Mouse (Mus musculus) cortical plate, adult 2 months (tissue): ENCODE results near the gene Olfr1313. TPM values are rescaled to one million over a fixed set of nuclear protein-coding genes. Genes with fewer than 3 reads are reported as not detected.
"Not testable (repeated sequence)": the region's sequence is repeated elsewhere in the genome, so short reads cannot be mapped to it uniquely, and the experiment has no call there.

Experiments used
- H3K27ac ChIP-seq: fragments of 200-500 bp; 2 replicates; pipeline ENCODE4 v1.5.1; 2012; ENCODE audit warnings: low read length, control low read depth, inconsistent platforms; ENCODE audit not compliant: insufficient read depth
- H3K4me1 ChIP-seq: fragments of 200-500 bp; 2 replicates; pipeline ENCODE4 v1.6.1; 2011; ENCODE audit warnings: low read length; ENCODE audit not compliant: control insufficient read depth, insufficient read depth
- H3K4me3 ChIP-seq: fragments of 200-500 bp; 2 replicates; pipeline ENCODE4 v1.5.1; 2011; ENCODE audit warnings: mild to moderate bottlenecking, low read length, control low read depth; ENCODE audit not compliant: insufficient read depth
- CTCF ChIP-seq: fragments of 200-500 bp; IDR thresholded peaks from 2 replicates; pipeline ENCODE4 v1.5.1; 2011; ENCODE audit warnings: mild to moderate bottlenecking, control low read depth, low read length; ENCODE audit not compliant: insufficient read depth; ENCODE audit errors: extremely low read depth
- POLR2A ChIP-seq: fragments of 200-500 bp; IDR thresholded peaks from 2 replicates; pipeline ENCODE4 v1.6.1; 2011; ENCODE audit warnings: mild to moderate bottlenecking, low read length, control low read depth; ENCODE audit not compliant: insufficient read depth; ENCODE audit errors: extremely low read depth
- polyA plus RNA-seq: library from polyadenylated mRNA; depleted of rRNA; stranded (reverse); fragments of >200 nt; gene quantifications from 2 replicates; pipeline ENCODE4 v1.2.3, GENCODE M21; 2012; rRNA removed

Olfr1313 gene
- polyA plus RNA-seq: not detected in 2 replicates

GRCm38 (mm10) chr2:112077743-112078142, at the start of gene Olfr1313:
TSS of gene Olfr1313 (minus strand) at chr2:112077843.
- TF ChIP-seq POLR2A (no peak), CTCF (no peak)
- H3K4me3 ChIP-seq: no peak within 1 kb of the TSS
- H3K4me1 ChIP-seq: no peaks in the 10 kb centered on the region
- no peak within 1 kb of the TSS for H3K27ac ChIP-seq

- Histone ChIP-seq H3K4me1 (no peaks in the 10 kb centered on the region), H3K4me3 (no peak within 1 kb of the TSS), H3K27ac (no peak within 1 kb of the TSS)
- no peak for TF ChIP-seq CTCF
- TF ChIP-seq POLR2A: no peak
Observed at GRCm38 (mm10) chr2:112115340-112115739, 37.7 kb upstream of the Olfr1313 start, which contains the start of gene Olfr1315-ps1. TSS of gene Olfr1315-ps1 (minus strand) at chr2:112115440.

- H3K4me1 ChIP-seq: no peaks in the 10 kb centered on the region
- TF ChIP-seq CTCF (no peak), POLR2A (no peak)
- no peak within 1 kb of the TSS for H3K27ac ChIP-seq
- no peak within 1 kb of the TSS for H3K4me3 ChIP-seq
Observed at GRCm38 (mm10) chr2:112096681-112097080, 19.0 kb upstream of the Olfr1313 start, which contains the start of gene Olfr1314. TSS of gene Olfr1314 (minus strand) at chr2:112096781.

GRCm38 (mm10) chr2:112050138-112050537, 27.5 kb downstream of the Olfr1313 start, which contains the start of gene Olfr1312:
TSS of gene Olfr1312 (minus strand) at chr2:112050238.
- H3K4me1 ChIP-seq: no peaks in the 10 kb centered on the region
- TF ChIP-seq CTCF (no peak), POLR2A (no peak)
- H3K27ac ChIP-seq: no peak within 1 kb of the TSS
- H3K4me3 ChIP-seq: no peak within 1 kb of the TSS

- H3K4me3 ChIP-seq, H3K4me1 ChIP-seq, H3K27ac ChIP-seq: not testable (repeated sequence)
Observed at GRCm38 (mm10) chr2:112026971-112027370, 50.7 kb downstream of the Olfr1313 start.

- Histone ChIP-seq H3K4me3 (no peak within 1 kb of the TSS), H3K4me1 (no peaks in the 10 kb centered on the region), H3K27ac (no peak within 1 kb of the TSS)
- TF ChIP-seq POLR2A: no peak
- TF ChIP-seq CTCF: no peak
Observed at GRCm38 (mm10) chr2:112024312-112024711, 53.3 kb downstream of the Olfr1313 start, which contains the start of gene Olfr1311. TSS of gene Olfr1311 (minus strand) at chr2:112024412.

Other genes starting within 250 kb of the Olfr1313 start
- not detected in 2 replicates for gene Olfr1305, start 200.7 kb downstream of the Olfr1313 start, polyA plus RNA-seq
- gene Olfr1306, start 161.6 kb downstream of the Olfr1313 start, polyA plus RNA-seq: not detected in 2 replicates
- not detected in 2 replicates for gene Olfr1307, start 128.4 kb downstream of the Olfr1313 start, polyA plus RNA-seq
- gene Olfr1308, start 112.9 kb downstream of the Olfr1313 start, polyA plus RNA-seq: not detected in 2 replicates
- not detected in 2 replicates for gene Olfr1309, start 87.6 kb downstream of the Olfr1313 start, polyA plus RNA-seq
- gene Olfr1310, start 65.1 kb downstream of the Olfr1313 start, polyA plus RNA-seq: not detected in 2 replicates
- gene Olfr1311, start 53.4 kb downstream of the Olfr1313 start, polyA plus RNA-seq: not detected in 2 replicates
- gene Olfr1312, start 27.6 kb downstream of the Olfr1313 start, polyA plus RNA-seq: not detected in 2 replicates
- not detected in 2 replicates for gene Olfr1314, start 18.9 kb upstream of the Olfr1313 start, polyA plus RNA-seq
- gene Olfr1315-ps1, start 37.6 kb upstream of the Olfr1313 start, polyA plus RNA-seq: not detected in 2 replicates
- not detected in 2 replicates for gene Olfr1316, start 57.1 kb upstream of the Olfr1313 start, polyA plus RNA-seq
- not detected in 2 replicates for gene Olfr1317, start 62.5 kb upstream of the Olfr1313 start, polyA plus RNA-seq
- not detected in 2 replicates for gene Olfr1318, start 76.4 kb upstream of the Olfr1313 start, polyA plus RNA-seq
- 332 and 337 TPM in 2 replicates for gene Lpcat4, start 161.6 kb upstream of the Olfr1313 start, polyA plus RNA-seq
- 0.08 and 0.10 TPM in 2 replicates for gene Nutm1, start 181.4 kb upstream of the Olfr1313 start, polyA plus RNA-seq
- gene Nop10, start 184.1 kb upstream of the Olfr1313 start, polyA plus RNA-seq: 92.6 and 101 TPM in 2 replicates
- 109 and 113 TPM in 2 replicates for gene Slc12a6, start 188.0 kb upstream of the Olfr1313 start, polyA plus RNA-seq
- 0.13 and 0.15 TPM in 2 replicates for gene Gm21985, start 188.5 kb upstream of the Olfr1313 start, polyA plus RNA-seq